In genomic region chr5:15832338-15832737, GRCm38 (mm10) we compare ENCODE assay signal across 19 mouse cellular contexts.
DNase-seq lines count a peak whose midpoint lies in the region; ATAC-seq and TF ChIP-seq lines count a peak whose summit lies in the region.
"Had no signal": no experiment of that assay in that cellular context is flagged by ENCODE, and none has a peak within 500 bp of the region (broad histone marks: within the 10 kb centered on the region; RNA-seq: fewer than 3 reads in every experiment).

No protein-coding gene starts in this region.

- peaks cover 8% of the 10 kb centered on the region; the same call in 1 of the 2 replicates for H3K9me3 ChIP-seq in embryonic facial prominence, embryonic 14.5 days (ENCODE audit: control insufficient read depth, low read length)
- peaks cover 9% of the 10 kb centered on the region for H3K9me3 ChIP-seq in embryonic facial prominence, embryonic 10.5 days
- H3K9me3 ChIP-seq: intestine, embryonic 15.5 days had no signal

- no peak for ATAC-seq in embryonic facial prominence, embryonic 14.5 days (ENCODE audit: low read depth)
- ATAC-seq in CD4-positive, CD25-positive, alpha-beta regulatory T cell, adult 4 months: no peak
- ATAC-seq: intestine, embryonic 15.5 days; liver, postnatal 0 days; Patski had no signal

- no peaks in the 10 kb centered on the region for H3K27me3 ChIP-seq in embryonic facial prominence, embryonic 14.5 days (replicated peaks; ENCODE audit: control insufficient read depth, insufficient read depth, low read length)
- no peaks in the 10 kb centered on the region for H3K27me3 ChIP-seq in embryonic facial prominence, embryonic 10.5 days (replicated peaks; ENCODE audit: low read depth, poor library complexity, severe bottlenecking)
- H3K27me3 ChIP-seq: heart, embryonic 13.5 days; intestine, embryonic 15.5 days; Patski had no signal

- no peak overlapping the region for H3K4me3 ChIP-seq in embryonic facial prominence, embryonic 14.5 days (ENCODE audit: low read depth, low read length)
- no peak overlapping the region for H3K4me3 ChIP-seq in embryonic facial prominence, embryonic 10.5 days
- no peak overlapping the region for H3K4me3 ChIP-seq in left cerebral cortex, adult 2 months
- H3K4me3 ChIP-seq: erythroblast, embryonic 14.5 days; gastrocnemius, adult 2 months; heart, embryonic 13.5 days; intestine, embryonic 15.5 days; myocyte had no signal

- no peaks in the 10 kb centered on the region for H3K4me1 ChIP-seq in embryonic facial prominence, embryonic 14.5 days (ENCODE audit: control insufficient read depth, insufficient read depth, low read length)
- no peaks in the 10 kb centered on the region for H3K4me1 ChIP-seq in embryonic facial prominence, embryonic 10.5 days
- H3K4me1 ChIP-seq: heart, embryonic 13.5 days; intestine, embryonic 15.5 days had no signal

- H3K4me2 ChIP-seq in embryonic facial prominence, embryonic 14.5 days (ENCODE audit: low read depth, low read length): no peak overlapping the region
- H3K4me2 ChIP-seq: heart, embryonic 13.5 days; intestine, embryonic 15.5 days; midbrain, embryonic 11.5 days had no signal

- no peak for TF ChIP-seq CTCF in left cerebral cortex, adult 2 months (IDR thresholded peaks at IDR 0.05)

- H3K36me3 ChIP-seq in embryonic facial prominence, embryonic 14.5 days (ENCODE audit: control insufficient read depth, insufficient read depth, low read length): no peaks in the 10 kb centered on the region
- no peaks in the 10 kb centered on the region for H3K36me3 ChIP-seq in embryonic facial prominence, embryonic 10.5 days (replicated peaks)
- H3K36me3 ChIP-seq: heart, embryonic 13.5 days; intestine, embryonic 15.5 days had no signal

- intact Hi-C loops in left cerebral cortex, postnatal 14 days (cut with DNase I): loop anchor here (10.0 kb wide), 1 partner anchor 1032 kb away; no protein-coding TSS in a partner anchor
- intact Hi-C loops in left cerebral cortex, adult 2 months (cut with DNase I): loop anchor here (10.0 kb wide), 1 partner anchor 282 kb away; no protein-coding TSS in a partner anchor

- WGBS in embryonic facial prominence, embryonic 14.5 days: 63% methylated on average over 1 of the region's 1 CpGs
- 95% methylated on average over 1 of the region's 1 CpGs for WGBS in embryonic facial prominence, embryonic 10.5 days

- no peak overlapping the region for H3K27ac ChIP-seq in embryonic facial prominence, embryonic 14.5 days (replicated peaks; ENCODE audit: low read depth, low read length)
- H3K27ac ChIP-seq in embryonic facial prominence, embryonic 10.5 days (replicated peaks): no peak overlapping the region
- H3K27ac ChIP-seq in left cerebral cortex, adult 2 months: no peak overlapping the region
- H3K27ac ChIP-seq: gastrocnemius, adult 2 months; heart, embryonic 13.5 days; intestine, embryonic 15.5 days had no signal

- H3K9ac ChIP-seq in embryonic facial prominence, embryonic 14.5 days (ENCODE audit: low read depth, low read length): no peak overlapping the region
- H3K9ac ChIP-seq: heart, embryonic 13.5 days; intestine, embryonic 15.5 days; liver, postnatal 0 days had no signal

- peak; percentile 58 for DNase-seq in embryonic facial prominence, embryonic 14.5 days (ENCODE audit: low spot score)
- no peak for DNase-seq in embryonic facial prominence, embryonic 10.5 days (ENCODE audit: low spot score)
- DNase-seq in left cerebral cortex, postnatal 14 days (ENCODE audit: low spot score in 2 of 2): peak; percentile 37 to 44
- DNase-seq in left cerebral cortex, adult 2 months (ENCODE audit: extremely low spot score in 1 of 2, low spot score in 2 of 2): no peak
- DNase-seq in fibroblast of lung, adult 2 months (ENCODE audit: low read depth): peak; percentile 29
- DNase-seq in lung, postnatal 36 days: peak; percentile 24
- no peak for DNase-seq in spleen, adult 18-20 months
- DNase-seq: cerebellum, adult 8-10 months; gastrocnemius, adult 2 months; kidney, postnatal 10 days; liver, postnatal 0 days; thymus, postnatal 25 days had no signal

Comparison
In these comparisons a context has a peak if more than half of its experiments do, and no peak if none do; other contexts are left out.
1. DNase-seq: peak in embryonic facial prominence, embryonic 14.5 days (single experiment), left cerebral cortex, postnatal 14 days (2 of 2), fibroblast of lung, adult 2 months (single experiment) and lung, postnatal 36 days (single experiment); none in embryonic facial prominence, embryonic 10.5 days (single experiment), left cerebral cortex, adult 2 months (0 of 2) and spleen, adult 18-20 months (0 of 2).